Mouse (Mus musculus) embryo, embryonic 11.5 days (tissue): ENCODE data around the gene Pias3.
"Not testable (repeated sequence)": the region's sequence is repeated elsewhere in the genome, so short reads cannot be mapped to it uniquely, and the experiment has no call there.

Experiments used
- DNase-seq: peaks from one replicate; pipeline ENCODE4 v3.0.0-alpha.2; 2012; ENCODE audit warnings: low read depth, low spot score

Gene Pias3

DNA sequence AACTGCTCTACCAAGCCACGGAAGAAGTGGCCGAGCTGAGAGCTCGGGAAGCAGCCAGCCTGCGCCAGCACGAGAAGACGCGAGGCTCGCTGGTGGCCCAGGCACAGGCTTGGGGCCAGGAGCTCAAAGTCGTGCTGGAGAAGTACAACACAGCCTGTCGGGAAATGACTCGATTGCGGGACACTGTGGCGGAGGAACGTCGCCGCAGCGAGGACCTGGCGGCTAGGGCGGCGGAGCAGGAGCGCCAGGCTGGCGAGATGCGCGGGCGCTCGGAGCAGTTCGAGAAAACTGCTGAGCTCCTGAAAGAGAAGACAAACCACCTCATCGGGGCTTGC, 11.4 kb upstream of the Pias3 start:
- no peak for DNase-seq

- not testable (repeated sequence) for DNase-seq
These were observed 10.1 kb upstream of the Pias3 start for GRCm38 (mm10) chr3:96686057-96686456.

- DNase-seq: no peak
These were observed 7.3 kb upstream of the Pias3 start for GRCm38 (mm10) chr3:96688854-96689253.

DNA sequence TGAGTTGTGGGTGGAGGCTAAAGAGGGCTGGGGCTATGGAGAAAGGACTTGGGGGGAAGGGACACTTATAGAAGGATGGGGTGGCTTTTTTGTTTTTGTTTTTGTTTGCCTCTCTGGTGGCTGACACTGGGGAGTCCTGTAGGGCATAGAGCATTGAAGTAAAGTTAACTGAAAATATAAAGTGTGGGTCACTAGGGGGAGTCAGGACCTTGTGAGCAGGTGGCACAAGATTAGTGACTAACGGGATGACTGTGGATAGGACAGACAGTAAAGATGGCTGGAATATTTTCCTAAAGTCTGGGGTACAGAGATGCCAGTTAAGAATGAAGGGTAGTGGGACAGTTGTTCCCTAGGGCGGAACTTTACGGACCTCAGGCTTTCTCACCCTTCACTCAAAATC, 5.9 kb upstream of the Pias3 start:
- no peak for DNase-seq

- DNase-seq: no peak
These were observed 3.7 kb upstream of the Pias3 start for GRCm38 (mm10) chr3:96692506-96692905.

DNA sequence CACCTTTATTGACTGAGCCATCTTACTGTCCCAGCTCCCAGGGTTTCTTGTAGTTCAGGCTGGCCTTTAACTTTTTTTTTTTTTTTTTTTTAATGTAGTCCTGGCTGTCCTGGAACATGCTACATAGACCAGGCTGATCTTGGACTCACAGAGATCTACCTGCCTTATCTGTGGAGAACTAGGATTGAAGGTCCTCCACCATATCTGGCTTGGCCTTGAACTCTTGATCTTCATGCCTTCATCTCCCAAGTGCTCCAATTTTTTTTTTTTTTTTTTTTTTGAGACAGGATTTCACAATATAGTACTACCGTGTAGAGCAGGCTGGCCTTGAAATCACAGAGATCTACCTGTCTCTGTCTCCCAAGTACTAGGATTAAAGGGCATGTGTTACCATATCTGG, 2.6 kb upstream of the Pias3 start:
- DNase-seq: no peak

DNA sequence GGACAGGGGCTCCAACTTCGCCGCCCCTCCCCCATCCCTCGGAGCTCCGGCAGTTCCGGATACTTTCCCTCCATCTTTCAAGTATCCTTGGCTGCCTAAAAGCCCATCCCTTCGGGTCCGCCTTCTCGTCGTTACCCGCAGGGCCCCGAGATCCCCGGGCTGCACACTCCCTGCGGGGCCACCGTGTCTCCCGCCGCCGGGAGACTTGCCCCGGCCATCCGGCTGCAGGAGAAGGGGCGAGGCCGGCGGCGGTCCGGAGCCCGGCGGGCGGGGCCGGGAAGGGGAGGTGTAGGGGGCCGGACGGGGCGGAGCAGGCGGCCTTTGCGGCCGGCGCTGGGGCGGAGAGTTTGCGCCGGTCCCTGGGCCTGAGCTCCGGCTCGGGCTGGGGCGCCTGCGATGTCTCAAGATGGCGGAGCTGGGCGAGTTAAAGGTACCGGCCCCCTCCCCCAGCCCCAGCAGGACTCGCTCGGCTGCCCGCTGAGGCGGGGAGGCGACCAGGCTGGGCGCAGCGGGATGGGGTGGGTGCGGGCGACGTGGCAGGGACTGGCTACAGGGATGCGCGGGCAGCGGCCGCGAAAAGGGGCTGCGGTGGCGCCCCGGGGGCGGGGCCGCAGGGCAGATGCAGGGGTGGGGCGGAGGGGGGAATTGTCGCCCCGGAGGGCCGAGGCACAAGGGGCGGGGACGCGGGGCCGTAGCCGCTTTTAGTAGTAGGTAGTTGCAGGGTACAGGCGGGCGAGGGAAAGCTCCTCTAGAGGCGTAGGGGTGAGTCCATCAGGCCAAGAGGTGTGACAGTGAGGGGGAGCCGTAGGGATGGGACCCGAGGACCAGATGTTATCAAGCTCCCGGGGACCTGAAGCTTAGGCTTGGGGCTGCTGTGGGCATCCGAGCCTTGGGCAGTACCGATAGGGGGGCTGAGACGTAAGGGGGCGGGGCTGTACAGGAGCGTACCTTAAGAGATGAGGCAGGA, 865 bp downstream of the Pias3 start:
- DNase-seq: peak; percentile 86

DNA sequence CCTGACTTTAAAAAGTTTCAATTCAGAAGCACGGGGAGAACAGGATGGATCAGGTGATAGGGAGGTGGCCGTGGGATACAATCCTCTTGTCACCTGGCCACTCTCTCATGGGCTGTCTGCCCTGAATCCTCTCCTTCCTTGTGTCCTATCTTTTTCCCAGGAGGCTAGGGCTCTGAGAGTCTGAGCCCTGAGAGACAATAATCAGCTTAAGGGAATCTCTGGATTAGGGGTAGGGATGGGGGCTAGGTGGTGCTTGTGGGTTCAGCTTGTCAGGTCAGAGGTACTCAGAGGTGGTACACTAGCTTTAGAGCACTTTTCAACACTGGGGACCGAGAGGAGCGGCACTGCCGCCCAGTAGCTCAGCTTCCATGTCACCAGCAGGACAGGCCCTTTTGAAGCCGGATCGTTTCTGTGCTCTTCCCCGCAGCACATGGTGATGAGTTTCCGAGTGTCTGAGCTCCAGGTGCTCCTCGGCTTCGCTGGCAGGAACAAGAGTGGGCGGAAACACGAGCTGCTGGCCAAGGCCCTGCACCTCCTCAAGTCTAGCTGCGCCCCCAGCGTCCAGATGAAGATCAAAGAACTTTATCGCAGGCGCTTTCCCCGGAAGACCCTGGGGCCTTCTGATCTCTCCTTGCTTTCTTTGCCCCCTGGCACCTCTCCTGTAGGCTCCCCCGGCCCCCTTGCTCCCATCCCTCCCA, 3.0 kb downstream of the Pias3 start:
- DNase-seq: no peak

- peak; percentile 36 for DNase-seq
These were observed 4.2 kb downstream of the Pias3 start for GRCm38 (mm10) chr3:96700376-96700775.

- no peak for DNase-seq
These were observed 4.8 kb downstream of the Pias3 start for GRCm38 (mm10) chr3:96701003-96701402.

GRCm38 (mm10) chr3:96704778-96705177, 8.6 kb downstream of the Pias3 start:
- DNase-seq: no peak

GRCm38 (mm10) chr3:96706217-96706616, 10.0 kb downstream of the Pias3 start:
- no peak for DNase-seq

- no peak for DNase-seq
These were observed 10.8 kb downstream of the Pias3 start for GRCm38 (mm10) chr3:96706984-96707383.

GRCm38 (mm10) chr3:96707903-96708683, 11.9 kb downstream of the Pias3 start, which contains the start of gene Nudt17:
Nudt17 (minus strand) TSS chr3:96708562.
- peak; percentile 67 for DNase-seq

- no peak for DNase-seq
These were observed 12.5 kb downstream of the Pias3 start for GRCm38 (mm10) chr3:96708684-96709064.

DNA sequence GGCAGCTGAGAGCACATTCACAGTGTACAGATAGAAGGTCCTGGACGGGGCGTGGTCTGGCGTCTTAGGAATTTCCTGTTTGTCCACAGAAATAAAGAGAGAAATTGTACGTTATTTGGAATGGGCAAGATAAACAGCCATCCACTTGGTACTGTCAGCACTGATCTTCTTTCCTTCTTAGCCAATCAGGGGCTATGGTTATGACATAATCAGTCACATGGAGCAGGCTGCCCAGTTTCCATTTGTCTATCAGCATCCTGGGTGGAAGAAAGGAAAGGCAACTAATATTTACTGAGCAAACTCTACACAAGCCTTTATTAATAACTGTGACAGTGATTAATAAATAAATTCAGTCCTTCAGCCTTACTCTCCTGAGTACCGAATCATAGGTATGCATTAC, 18.1 kb downstream of the Pias3 start:
- DNase-seq: no peak

DNA sequence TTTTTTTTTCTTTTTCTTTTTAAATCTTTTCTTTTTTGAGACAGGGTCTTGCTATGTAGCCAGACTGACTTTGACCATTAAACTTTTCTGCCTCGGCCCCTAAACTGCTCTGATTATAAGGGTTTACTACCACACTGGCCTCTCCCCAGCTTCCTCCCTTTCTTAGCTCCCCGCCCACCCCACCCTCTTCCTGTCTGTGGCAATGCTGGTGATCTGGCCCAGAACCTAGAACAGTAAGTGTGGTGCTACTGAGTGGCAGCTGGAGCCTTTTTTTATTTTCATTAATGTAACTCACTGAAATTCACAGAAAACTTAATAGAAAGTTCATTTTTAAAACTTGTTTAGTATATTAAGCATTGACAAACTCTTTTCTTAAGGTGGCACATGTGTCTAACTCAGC, 19.7 kb downstream of the Pias3 start:
- no peak for DNase-seq

DNA sequence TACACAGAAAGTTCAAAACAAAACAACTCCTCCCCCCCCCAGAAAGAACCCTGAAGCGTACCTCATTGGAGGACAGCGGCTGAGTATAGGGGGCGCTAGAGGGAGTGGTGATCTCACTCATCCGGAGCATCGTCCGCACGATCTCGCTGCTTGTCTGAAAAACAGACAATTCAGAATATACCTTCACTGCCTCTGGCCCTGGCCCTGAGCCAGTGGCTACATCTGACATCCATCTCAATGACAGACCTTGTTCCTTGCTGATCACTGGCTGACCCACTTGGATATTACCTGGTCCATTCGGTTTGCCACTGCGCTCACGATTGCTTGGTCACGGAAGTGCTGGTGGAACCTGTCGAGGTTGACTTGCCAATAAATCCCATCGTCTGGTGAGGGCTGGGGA, 23.0 kb downstream of the Pias3 start:
- no peak for DNase-seq

DNA sequence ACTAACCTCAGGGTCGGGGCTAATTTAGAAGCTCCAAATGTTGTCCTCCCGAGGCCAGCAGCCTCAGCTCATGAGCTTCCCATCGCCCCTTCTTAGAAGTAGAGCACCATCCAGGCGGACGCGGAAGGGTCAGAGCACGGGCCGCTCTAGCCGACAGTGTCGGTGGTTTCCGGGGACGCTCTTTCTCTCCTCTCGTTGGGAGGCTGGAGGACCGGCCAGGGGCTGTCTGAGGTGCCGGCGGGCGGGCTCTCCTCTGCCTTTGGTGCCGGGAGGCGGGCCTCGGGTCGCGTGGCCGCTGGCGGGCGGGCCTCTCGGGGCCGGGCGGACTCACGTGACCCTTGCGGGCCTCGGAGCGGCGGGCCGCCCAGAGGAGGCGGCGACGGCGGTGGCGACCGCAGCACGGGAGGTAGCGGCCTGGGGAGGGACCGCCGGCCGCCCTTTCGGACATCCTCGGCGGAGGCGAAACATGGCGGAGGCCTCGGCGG, 31.2 kb downstream of the Pias3 start, which contains the start of the genes Polr3c and Rnf115:
Gene Polr3c, minus strand, starts transcription at position 286 of the 485 bp plus-strand sequence.
Gene Rnf115, plus strand, starts transcription at position 322 of the 485 bp plus-strand sequence.
- peak; percentile 89 for DNase-seq

GRCm38 (mm10) chr3:96727828-96728633, 31.8 kb downstream of the Pias3 start:
- DNase-seq: no peak
